Mouse (Mus musculus) splenic B cell, adult 2 months (primary cell): ENCODE data around the gene Gtf2ird1.
A peak's percentile ranks its signal among the peaks of the same experiment; 100 is the strongest.

Experiments
- DNase-seq: peaks from one replicate; pipeline ENCODE4 v3.0.0-alpha.2; 2011; ENCODE audit warnings: low read depth, low spot score
- H3K27me3 ChIP-seq: 2 replicates; pipeline ENCODE4 v1.6.1; 2012; ENCODE audit warnings: mild to moderate bottlenecking, low read length, moderate library complexity, mixed read lengths; ENCODE audit not compliant: control insufficient read depth, poor library complexity, insufficient read depth, severe bottlenecking
- H3K36me3 ChIP-seq: 2 replicates; pipeline ENCODE4 v1.6.1; 2012; ENCODE audit warnings: mild to moderate bottlenecking, low read length, moderate library complexity, mixed read lengths; ENCODE audit not compliant: control insufficient read depth, poor library complexity, insufficient read depth, severe bottlenecking

The Gtf2ird1 gene

DNA sequence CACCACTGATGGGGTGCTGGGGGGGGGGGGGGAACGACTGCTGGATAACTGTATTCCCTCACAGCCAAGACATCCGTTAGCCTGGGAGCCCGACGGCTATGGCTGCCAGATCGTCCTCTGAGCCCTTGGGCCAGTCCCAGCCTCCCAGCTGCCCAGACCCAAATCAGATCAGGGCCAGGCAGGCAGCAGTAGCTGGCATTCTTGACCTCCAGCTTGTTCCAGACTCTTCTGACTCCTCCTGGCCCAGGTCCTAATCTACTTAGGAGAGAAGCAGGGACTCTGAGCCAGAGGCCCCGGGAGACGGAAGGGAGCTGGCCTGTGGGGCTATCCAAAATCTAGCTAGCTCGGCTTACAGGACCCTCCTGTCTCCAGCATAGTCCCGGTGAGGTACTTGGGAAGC is 35.5 kb downstream of the Gtf2ird1 start:
- H3K27me3 ChIP-seq: no peaks in the 10 kb centered on the region
- no peaks in the 10 kb centered on the region for H3K36me3 ChIP-seq
- DNase-seq: no peak

DNA sequence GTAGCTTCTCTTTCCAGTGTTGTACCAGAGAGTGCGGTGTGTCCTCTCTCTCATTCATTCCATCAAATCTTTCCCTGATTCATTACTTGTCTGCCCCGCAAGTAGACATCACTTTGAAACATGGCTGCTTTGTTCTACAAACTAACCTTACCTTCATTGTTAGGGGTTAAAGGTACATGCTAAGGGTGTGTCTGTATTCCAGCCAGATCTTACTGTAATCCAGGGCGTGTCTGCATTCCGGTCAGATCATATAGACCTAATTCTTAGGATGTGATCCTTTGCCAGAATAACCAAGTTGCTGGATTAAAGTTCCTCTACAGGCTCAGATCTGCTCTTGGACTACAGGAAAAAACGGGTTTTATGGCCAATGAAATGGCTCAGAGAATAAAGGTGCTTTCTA is 36.8 kb downstream of the Gtf2ird1 start:
- no peaks in the 10 kb centered on the region for H3K36me3 ChIP-seq
- no peak for DNase-seq
- H3K27me3 ChIP-seq: no peaks in the 10 kb centered on the region

DNA sequence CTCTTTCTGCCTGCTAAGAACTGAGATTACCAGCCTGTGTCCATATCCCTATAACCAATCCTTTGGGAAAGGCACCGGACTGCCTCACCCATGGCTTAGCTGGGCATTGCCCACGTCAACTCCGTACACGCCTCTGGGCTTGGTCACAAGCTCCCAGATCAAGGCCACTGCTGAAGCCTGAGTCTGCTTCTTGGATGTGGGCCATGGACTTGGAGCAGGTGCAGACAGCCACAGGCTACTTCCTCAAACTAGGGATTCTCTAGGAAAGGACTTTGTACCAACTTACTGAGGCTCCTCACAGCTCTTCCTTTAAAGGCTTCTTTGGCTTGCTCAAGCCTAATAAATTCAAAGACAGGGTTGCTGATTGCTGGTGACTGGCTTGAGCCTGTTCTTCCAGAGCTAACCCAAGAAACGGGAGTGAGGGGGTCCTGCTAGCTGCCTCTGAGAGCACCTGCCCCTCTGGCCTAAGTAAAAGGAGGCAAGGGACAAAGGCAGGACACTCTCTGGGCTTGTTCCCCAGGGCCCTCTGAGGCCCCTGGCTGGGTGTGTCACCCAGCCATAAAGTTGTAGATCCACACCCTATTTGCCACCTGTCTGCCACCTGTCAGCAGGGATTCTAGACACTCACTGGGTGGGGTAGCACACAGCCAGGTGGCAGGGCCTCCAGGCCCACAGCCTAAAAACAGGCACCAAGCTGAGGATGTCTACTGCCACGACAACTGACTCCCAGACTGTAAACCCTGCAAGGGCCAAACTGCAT is 38.0 kb downstream of the Gtf2ird1 start:
- Histone ChIP-seq H3K36me3 (no peaks in the 10 kb centered on the region), H3K27me3 (no peaks in the 10 kb centered on the region)
- no peak for DNase-seq

DNA sequence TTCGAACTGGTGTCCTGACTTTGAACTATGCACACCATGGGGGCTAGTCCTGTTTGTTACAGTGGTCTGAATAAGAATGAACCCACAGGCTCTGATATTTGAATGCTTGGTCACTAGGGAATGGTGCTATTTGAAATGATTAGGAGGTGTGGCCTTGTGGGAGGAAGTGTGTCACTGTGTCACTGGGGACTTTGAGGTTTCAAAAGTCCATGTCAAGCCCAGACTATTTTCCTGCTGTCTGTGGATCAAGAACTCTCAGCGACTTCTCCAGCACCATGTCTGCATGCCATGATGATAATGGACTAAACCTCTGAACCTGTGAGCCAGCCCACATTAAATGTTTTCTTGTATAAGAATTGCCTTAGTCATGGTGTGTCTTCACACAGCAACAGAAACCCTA is 44.2 kb downstream of the Gtf2ird1 start:
- no peaks in the 10 kb centered on the region for H3K36me3 ChIP-seq
- no peaks in the 10 kb centered on the region for H3K27me3 ChIP-seq
- peak; percentile 9 for DNase-seq

DNA sequence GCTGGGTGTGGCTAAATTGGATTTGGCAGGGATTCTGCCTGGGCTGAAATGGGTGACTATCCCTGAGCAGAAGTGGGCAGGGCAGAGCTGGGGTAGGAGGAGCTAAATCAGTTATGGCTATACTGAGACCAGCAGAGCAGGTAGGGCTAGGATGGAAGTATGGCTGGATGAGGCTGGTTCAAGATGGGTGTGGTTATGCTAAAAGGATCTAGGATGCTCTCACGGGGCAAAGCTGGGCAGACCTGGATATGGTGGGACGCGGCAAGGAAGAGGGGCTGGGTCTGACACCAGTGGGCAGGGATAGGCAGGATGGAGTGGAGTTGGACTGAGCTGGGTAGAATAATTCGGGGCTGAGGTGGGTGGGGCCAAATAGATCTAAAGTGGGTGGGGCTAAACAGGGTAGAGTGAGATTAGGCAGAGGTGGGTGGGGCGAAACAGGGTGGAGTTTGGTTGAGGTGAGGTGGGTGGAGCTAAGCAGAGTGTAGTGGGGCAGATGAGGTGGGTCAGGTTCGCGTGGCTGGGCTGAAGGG is 46.1 kb downstream of the Gtf2ird1 start:
- H3K36me3 ChIP-seq: no peaks in the 10 kb centered on the region
- H3K27me3 ChIP-seq: no peaks in the 10 kb centered on the region
- no peak for DNase-seq

DNA sequence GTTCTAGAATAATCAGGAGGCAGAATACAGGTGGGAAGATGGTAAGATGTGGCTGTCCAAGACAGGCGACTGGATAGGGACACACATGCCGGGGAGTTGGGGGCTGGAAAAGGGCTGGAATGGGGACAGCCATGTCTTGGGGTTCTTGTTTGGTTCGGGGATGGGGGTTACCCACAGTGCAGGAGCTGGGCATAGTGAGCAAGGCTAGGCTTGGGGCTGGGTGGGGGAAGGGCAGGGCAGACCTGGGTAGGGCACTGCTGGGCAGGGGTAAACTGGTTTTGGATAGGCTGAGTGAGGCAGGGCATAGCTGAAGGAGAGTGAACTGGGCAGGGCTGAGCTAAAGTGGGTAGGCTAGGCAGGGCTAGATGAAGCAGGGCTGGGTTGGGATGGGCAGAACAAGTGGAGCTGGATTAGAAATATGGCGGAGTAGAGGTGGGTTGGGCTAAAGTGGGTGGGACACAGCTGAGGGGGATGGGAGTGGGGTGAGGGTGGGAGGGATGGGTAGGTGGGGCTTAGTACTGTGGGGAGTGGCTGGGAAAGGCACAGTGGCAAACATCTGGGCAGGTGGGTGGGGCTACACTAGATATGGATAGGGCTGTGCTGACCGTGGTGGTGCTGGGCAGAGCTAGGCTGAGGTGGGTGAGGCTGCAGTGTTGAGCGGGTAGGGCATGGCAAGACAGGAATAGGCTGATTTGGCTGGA is 46.8 kb downstream of the Gtf2ird1 start:
- Histone ChIP-seq H3K27me3 (no peaks in the 10 kb centered on the region), H3K36me3 (no peaks in the 10 kb centered on the region)
- DNase-seq: no peak

DNA sequence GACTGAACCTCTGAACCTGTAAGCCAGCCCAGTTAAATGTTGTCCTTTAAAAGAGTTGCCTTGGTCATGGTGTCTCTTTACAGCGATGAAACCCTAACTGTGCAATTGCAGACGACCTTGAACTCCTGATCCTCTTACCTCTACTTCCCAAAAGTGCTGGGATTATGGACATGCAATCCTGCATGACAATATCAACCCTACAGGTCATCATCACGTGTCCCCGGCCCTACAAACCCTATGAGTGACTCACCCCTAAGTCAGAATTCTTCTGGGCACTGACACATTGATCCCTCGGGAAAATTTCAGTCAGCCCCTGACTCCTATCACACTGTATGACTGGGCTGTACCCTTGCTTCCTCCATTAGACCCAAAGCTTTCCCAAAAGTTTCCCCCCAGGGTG is 48.4 kb downstream of the Gtf2ird1 start:
- no peaks in the 10 kb centered on the region for H3K27me3 ChIP-seq
- no peak for DNase-seq
- no peaks in the 10 kb centered on the region for H3K36me3 ChIP-seq

DNA sequence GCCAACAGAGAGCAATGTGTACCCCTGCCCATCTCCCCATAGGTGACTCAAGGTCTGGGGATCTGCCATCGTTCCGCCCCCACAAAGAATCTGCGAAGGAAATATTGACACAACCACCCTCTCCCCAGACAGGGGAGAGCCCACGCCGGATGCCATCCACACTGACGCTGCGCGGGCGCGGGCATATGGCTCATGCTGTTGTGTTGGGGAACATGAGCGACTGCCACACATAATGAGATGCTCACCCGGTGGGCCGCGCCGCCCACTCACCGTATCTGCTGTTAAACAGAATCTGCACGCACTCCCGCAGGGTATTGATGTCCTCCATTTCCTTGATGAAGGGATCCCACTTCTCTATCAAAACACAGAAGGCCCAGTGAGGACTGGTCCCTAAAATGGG is 54.7 kb downstream of the Gtf2ird1 start:
- Histone ChIP-seq H3K27me3 (no peaks in the 10 kb centered on the region), H3K36me3 (no peaks in the 10 kb centered on the region)
- DNase-seq: no peak

DNA sequence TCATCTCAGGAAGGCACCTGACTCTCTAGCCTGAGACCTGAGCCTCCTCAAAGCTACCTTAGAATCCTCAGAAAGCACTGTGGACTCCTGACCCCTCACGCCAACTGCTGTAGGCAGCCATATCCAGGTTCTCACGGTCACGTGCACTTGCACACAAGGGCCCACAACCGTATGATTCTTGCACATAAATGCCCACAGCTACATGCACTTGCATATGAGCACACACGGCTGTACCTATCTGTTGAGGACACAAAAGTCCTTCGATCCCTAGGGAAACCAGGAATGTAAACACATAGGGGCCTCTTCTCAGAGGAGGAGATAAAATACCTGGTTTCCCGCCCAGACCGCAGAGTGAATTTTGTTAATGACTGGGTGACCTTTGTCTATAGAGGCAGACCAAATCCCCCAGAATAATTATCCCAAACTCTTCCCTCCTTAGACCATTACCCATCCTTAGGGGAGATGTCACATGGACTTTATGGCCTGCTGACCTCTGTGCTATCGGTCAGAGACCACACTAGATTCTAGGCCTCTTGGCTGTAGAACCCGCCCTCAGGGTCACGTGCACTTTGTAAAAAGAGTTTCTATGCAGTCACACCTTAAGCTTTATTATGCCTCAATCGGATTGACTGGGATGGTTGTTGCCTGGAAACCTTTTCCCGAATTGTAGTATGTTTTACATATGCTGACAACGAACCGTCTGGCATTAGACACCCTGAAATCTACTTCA is 58.9 kb downstream of the Gtf2ird1 start:
- no peak for DNase-seq
- Histone ChIP-seq H3K27me3 (no peaks in the 10 kb centered on the region), H3K36me3 (no peaks in the 10 kb centered on the region)

DNA sequence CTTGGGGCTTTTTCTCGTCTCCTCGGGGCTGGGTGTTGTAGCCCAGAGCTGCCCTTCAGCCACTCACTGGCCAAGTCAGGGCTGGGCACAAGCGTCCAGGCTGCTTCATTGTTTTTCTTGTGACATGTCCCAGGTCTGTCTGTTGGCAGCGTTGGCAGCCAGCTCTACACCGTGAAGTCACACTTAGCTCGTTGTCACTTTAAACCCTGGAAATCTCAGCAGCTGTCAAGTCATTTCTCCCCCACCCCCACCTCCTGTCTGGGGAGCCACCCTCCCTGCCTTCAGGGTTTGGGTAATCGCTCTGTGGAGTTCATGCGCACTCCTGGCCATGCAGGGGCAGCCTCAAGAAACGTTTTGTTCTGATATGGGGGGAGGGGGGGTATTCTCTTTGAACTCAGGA is 60.0 kb downstream of the Gtf2ird1 start:
- Histone ChIP-seq H3K36me3 (no peaks in the 10 kb centered on the region), H3K27me3 (no peaks in the 10 kb centered on the region)
- DNase-seq: no peak

DNA sequence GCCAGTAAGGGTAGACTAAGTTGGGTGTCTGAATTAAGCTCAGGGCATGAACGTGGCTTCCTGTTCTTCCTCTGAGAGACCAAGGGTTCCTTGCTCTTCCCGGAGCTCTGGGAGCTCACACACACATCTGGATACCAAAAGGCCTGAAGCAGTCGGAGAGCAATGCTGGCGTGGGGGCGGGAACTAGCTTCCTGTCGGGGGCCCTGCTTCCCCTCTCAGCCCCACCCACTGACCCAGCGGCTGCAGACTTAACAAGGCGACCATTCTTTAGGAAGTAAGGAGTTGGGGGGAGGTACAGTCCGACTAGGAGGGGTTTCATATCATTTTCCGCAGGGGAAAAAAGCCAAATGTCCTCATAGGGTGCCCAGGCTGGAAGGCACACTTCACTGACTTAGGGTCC is 61.9 kb downstream of the Gtf2ird1 start:
- peak; percentile 16 for DNase-seq
- Histone ChIP-seq H3K27me3 (no peaks in the 10 kb centered on the region), H3K36me3 (no peaks in the 10 kb centered on the region)

DNA sequence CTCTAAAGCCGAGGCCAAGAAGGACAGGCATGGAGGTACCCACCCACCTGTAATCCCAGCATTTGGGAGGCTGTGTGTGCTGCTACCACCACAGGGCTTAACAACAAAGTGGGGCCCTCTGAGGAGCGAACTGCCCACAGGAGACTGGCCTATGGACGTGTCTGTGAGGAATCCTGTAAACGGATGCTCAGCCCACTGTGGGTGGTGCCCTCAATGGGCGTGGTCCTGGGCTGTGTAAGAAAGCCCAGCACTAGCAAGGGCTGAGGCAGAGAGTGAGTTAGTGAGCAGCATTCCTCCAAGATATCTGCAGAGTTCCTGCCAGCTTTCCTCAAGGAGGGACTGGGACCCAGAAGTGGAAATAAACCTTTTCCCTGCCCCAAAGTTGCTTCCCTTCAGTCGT is 62.9 kb downstream of the Gtf2ird1 start:
- H3K27me3 ChIP-seq: no peaks in the 10 kb centered on the region
- no peak for DNase-seq
- H3K36me3 ChIP-seq: no peaks in the 10 kb centered on the region

DNA sequence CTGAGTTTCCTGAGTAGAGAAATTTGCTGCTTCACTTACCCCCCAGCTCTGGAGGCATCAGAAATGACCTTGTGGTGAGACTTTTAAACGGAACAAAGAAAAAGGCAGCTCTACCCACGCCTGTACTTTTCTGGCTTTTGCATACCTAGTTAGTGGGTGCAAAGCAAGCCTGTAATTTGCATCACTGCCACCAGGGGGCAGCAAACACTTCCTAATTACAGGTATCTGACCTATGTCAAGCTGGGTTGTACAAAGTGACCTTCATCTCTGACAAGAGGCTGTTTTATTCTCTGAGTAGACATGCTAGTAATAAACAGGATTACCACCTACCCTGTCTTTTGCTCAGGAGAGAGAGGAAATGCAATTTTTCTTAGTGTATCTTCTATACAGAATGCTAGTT is 71.4 kb downstream of the Gtf2ird1 start:
- DNase-seq: peak; percentile 65
- no peaks in the 10 kb centered on the region for H3K36me3 ChIP-seq
- H3K27me3 ChIP-seq: no peaks in the 10 kb centered on the region

DNA sequence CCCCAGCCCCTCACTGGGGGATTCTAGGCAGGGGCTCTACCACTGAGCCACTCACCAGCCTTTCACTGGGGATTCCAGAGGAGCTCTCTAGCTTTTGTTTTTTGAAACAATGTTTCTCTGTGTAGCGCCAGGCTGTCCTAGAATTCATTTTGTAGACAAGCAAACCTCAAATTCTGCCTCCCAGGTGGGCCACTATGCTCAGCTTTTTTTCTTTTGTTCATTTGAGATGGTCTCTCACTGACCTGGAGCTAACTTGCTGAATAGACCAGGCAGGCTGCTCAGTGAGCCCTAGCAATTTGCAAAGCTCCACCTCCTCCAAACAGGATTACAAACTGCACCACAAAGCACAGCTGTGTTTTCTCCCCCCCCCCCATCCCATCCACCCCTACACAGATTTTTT is 81.3 kb downstream of the Gtf2ird1 start:
- DNase-seq: no peak

DNA sequence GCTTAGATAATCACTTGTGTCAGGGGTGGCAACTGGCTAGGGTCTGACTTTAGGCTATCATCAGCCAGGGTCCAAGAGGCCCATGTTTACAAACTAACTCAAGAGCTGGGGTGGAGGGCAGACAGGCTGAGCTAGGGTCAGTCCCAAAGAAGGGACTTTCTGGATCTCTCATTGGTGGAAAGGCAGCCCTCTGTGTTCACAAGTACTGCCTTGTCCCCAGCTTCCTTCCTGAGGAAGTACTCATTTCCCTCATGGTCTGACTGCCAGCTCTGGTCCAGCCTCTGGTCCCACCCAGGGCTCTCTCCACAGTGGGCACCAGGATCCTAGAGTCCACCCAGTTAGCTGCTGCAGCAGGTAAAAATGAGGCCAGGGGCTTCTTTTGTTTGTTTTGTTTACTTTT is 82.0 kb downstream of the Gtf2ird1 start:
- H3K36me3 ChIP-seq: no peaks in the 10 kb centered on the region
- no peak for DNase-seq
- no peaks in the 10 kb centered on the region for H3K27me3 ChIP-seq

More for the DNA sequence above, 81.3 kb downstream of the Gtf2ird1 start:
- H3K36me3 ChIP-seq: no peaks in the 10 kb centered on the region
- H3K27me3 ChIP-seq: no peaks in the 10 kb centered on the region
